Mouse (Mus musculus): ENCODE measurements around the gene Spred3. TPM values are rescaled to one million over a fixed set of nuclear protein-coding genes. Genes with fewer than 3 reads are reported as not detected.
A peak's percentile ranks its signal among the peaks of the same experiment; 100 is the strongest.
"Not testable (repeated sequence)": the region's sequence is repeated elsewhere in the genome, so short reads cannot be mapped to it uniquely, and the experiment has no call there.

Spred3 gene
- polyA plus RNA-seq, 1 experiment from 2014 or later, result 0.25 TPM

DNA sequence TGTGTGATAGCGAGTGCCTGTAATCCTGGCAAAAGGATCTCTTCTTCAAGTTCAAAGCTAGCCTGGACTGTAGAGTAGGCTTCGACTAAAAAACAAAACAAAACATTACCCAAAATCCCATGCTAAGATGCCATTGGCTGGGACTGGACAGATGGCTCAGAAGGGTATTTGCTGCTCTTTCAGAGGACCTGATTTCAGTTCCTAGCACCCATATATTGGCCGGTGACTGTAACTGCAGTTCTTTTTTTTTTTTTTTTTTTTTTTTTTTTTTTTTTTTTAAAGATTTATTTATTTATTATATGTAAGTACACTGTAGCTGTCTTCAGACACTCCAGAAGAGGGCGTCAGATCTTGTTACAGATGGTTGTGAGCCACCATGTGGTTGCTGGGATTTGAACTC, 31.0 kb downstream of the Spred3 start:
- H3K9me3 ChIP-seq (replicated peaks; ENCODE audit: control insufficient read depth, low read length); H3K4me2 ChIP-seq (ENCODE audit: low read depth, low read length); H3K4me1 ChIP-seq (ENCODE audit: control insufficient read depth, low read depth, low read length); H3K9ac ChIP-seq (ENCODE audit: low read depth, low read length); H3K27me3 ChIP-seq (ENCODE audit: control insufficient read depth, insufficient read depth, low read depth, low read length); H3K4me3 ChIP-seq (ENCODE audit: low read depth, low read length); ATAC-seq (ENCODE audit: low read depth); H3K27ac ChIP-seq (ENCODE audit: low read length); H3K36me3 ChIP-seq (ENCODE audit: control insufficient read depth, insufficient read depth): not testable (repeated sequence)
- WGBS (ENCODE audit: insufficient replicate concordance), result 75% methylated on average over 3 of the region's 4 CpGs

DNA sequence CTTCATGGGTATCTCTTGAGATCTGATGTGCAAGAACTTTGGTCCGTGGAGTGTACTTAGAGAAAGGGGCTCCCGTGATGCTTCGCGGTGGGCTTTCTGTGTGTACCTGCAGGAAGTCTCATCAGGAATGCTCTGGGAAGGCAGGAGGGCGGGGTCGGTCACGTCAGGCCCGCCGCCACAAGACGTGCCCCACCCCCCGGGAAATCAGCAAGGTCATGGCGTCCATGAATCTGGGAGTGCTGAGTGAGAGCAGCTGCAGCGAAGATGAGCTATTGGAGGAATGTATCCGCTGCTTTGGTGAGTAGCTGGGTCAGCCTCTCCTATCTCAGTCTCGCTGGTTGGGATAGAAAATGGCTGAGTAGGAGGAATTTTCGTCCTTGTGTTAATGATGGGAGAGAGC, 32.8 kb downstream of the Spred3 start:
- Histone ChIP-seq H3K27me3 (ENCODE audit: control insufficient read depth, insufficient read depth, low read depth, low read length) (peaks cover 3% of the 10 kb centered on the region; the same call in 1 of the 2 replicates), H3K4me3 (ENCODE audit: low read depth, low read length) (no peak overlapping the region), H3K9me3 (replicated peaks; ENCODE audit: control insufficient read depth, low read length) (no peaks in the 10 kb centered on the region), H3K36me3 (ENCODE audit: control insufficient read depth, insufficient read depth) (no peaks in the 10 kb centered on the region), H3K4me2 (ENCODE audit: low read depth, low read length) (no peak overlapping the region), H3K9ac (ENCODE audit: low read depth, low read length) (no peak overlapping the region), H3K27ac (ENCODE audit: low read length) (no peak overlapping the region), H3K4me1 (ENCODE audit: control insufficient read depth, low read depth, low read length) (no peaks in the 10 kb centered on the region)
- ATAC-seq (ENCODE audit: low read depth), result no peak
- 53% methylated on average over 16 of the region's 16 CpGs for WGBS (ENCODE audit: insufficient replicate concordance)

GRCm38 (mm10) chr7:29134693-29135386, 35.4 kb downstream of the Spred3 start, which contains the start of gene Rasgrp4:
Gene Rasgrp4 (plus strand): TSS chr7:29134851.
- peaks cover 3% of the 10 kb centered on the region; the same call in 1 of the 2 replicates for H3K27me3 ChIP-seq (ENCODE audit: control insufficient read depth, insufficient read depth, low read depth, low read length)
- ATAC-seq (ENCODE audit: low read depth), result peak; percentile 16; the same call in 1 of the 2 replicates
- no peaks in the 10 kb centered on the region for H3K4me1 ChIP-seq (ENCODE audit: control insufficient read depth, low read depth, low read length)
- no peaks in the 10 kb centered on the region for H3K36me3 ChIP-seq (ENCODE audit: control insufficient read depth, insufficient read depth)
- peak within 1 kb of the TSS; percentile 10; the same call in 1 of the 2 replicates for H3K4me2 ChIP-seq (ENCODE audit: low read depth, low read length)
- no peak within 1 kb of the TSS for H3K9ac ChIP-seq (ENCODE audit: low read depth, low read length)
- no peak within 1 kb of the TSS for H3K27ac ChIP-seq (ENCODE audit: low read length)
- H3K9me3 ChIP-seq (replicated peaks; ENCODE audit: control insufficient read depth, low read length), result no peaks in the 10 kb centered on the region
- 0% methylated on average over 16 of the region's 20 CpGs for WGBS (ENCODE audit: insufficient replicate concordance)
- H3K4me3 ChIP-seq (ENCODE audit: low read depth, low read length), result peak within 1 kb of the TSS; percentile 41

- Histone ChIP-seq H3K4me3 (ENCODE audit: low read depth, low read length) (no peak overlapping the region), H3K4me2 (ENCODE audit: low read depth, low read length) (no peak overlapping the region), H3K9ac (ENCODE audit: low read depth, low read length) (no peak overlapping the region), H3K27me3 (ENCODE audit: control insufficient read depth, insufficient read depth, low read depth, low read length) (peaks cover 3% of the 10 kb centered on the region; the same call in 1 of the 2 replicates), H3K4me1 (ENCODE audit: control insufficient read depth, low read depth, low read length) (no peaks in the 10 kb centered on the region), H3K9me3 (replicated peaks; ENCODE audit: control insufficient read depth, low read length) (no peaks in the 10 kb centered on the region), H3K27ac (ENCODE audit: low read length) (no peak overlapping the region), H3K36me3 (ENCODE audit: control insufficient read depth, insufficient read depth) (no peaks in the 10 kb centered on the region)
- no peak for ATAC-seq (ENCODE audit: low read depth)
- WGBS (ENCODE audit: insufficient replicate concordance), result 3% methylated on average over 4 of the region's 4 CpGs
Measured at GRCm38 (mm10) chr7:29134230-29134629, 36.0 kb downstream of the Spred3 start.

DNA sequence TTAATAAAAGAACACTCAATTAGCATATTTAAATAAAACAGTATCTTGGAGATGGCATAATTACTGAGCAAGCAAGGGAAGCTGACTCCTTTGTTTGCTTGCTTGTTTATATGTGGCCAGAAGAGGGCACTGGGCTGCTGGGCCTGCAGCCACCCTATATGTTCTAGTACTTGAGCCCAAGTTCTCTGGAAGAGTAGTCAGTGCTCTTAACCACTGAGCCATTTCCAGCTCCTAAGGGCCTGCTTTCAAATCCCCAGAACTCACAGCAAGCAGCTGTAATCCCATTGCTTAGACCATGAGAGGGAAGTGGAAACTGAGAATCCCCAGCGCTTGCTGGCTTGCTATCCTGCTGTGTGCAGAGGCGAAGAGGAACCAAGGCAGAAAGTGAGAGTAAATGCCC, 41.5 kb downstream of the Spred3 start:
- Histone ChIP-seq H3K36me3 (ENCODE audit: control insufficient read depth, insufficient read depth) (no peaks in the 10 kb centered on the region), H3K4me2 (ENCODE audit: low read depth, low read length) (no peak overlapping the region), H3K9ac (ENCODE audit: low read depth, low read length) (no peak overlapping the region), H3K4me1 (ENCODE audit: control insufficient read depth, low read depth, low read length) (peaks cover 14% of the 10 kb centered on the region), H3K27me3 (ENCODE audit: control insufficient read depth, insufficient read depth, low read depth, low read length) (0 out of 2 replicates have a peak, but pooled peaks cover 3% of the 10 kb centered on the region), H3K9me3 (replicated peaks; ENCODE audit: control insufficient read depth, low read length) (no peaks in the 10 kb centered on the region), H3K27ac (ENCODE audit: low read length) (no peak overlapping the region), H3K4me3 (ENCODE audit: low read depth, low read length) (no peak overlapping the region)
- WGBS (ENCODE audit: insufficient replicate concordance), result 54% methylated on average over 2 of the region's 2 CpGs
- ATAC-seq (ENCODE audit: low read depth), result no peak

DNA sequence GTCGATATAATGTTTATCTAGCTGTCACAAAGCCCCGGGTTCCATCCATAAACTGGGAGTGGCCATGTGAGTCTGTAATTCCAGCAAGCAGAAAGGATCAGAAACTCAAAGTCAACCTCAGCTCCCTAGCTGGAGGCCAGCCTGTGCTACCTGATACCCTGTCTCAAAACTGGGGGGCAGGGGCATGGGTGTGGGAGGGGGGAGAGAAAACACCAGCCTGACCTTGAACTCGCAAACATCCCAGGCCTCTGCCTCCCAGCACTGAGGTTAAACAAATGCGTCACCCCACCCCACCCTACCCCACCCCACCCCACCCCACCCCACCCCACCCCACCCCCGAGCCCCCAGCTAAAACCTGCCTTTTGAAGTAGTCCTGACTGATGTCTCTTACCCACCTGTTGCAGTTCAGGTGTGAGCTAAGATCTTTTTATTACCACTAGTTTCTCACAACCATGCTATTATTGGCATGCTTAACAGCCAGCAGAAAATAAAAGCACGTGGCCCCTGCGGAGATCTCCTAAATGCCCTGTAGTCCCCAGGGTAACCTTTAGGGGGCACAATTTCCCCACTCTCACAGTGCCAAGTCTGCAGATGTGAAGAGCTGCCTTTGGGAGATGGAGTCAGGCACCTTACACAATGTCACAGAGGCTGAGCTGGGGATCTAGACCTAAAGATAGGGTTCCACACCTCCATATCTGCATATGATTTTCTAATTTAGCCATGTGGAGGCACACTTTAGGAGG, 43.9 kb downstream of the Spred3 start:
- no peak overlapping the region for H3K27ac ChIP-seq (ENCODE audit: low read length)
- WGBS (ENCODE audit: insufficient replicate concordance), result 9% methylated on average over 7 of the region's 7 CpGs
- H3K9me3 ChIP-seq (replicated peaks; ENCODE audit: control insufficient read depth, low read length), result no peaks in the 10 kb centered on the region
- H3K4me1 ChIP-seq (ENCODE audit: control insufficient read depth, low read depth, low read length), result peaks cover 14% of the 10 kb centered on the region
- H3K4me3 ChIP-seq (ENCODE audit: low read depth, low read length), result no peak overlapping the region
- 0 out of 2 replicates have a peak, but pooled peaks have one; percentile 32 for ATAC-seq (ENCODE audit: low read depth)
- 0 out of 2 replicates have a peak, but pooled peaks cover 3% of the 10 kb centered on the region for H3K27me3 ChIP-seq (ENCODE audit: control insufficient read depth, insufficient read depth, low read depth, low read length)
- no peak overlapping the region for H3K4me2 ChIP-seq (ENCODE audit: low read depth, low read length)
- no peak overlapping the region for H3K9ac ChIP-seq (ENCODE audit: low read depth, low read length)
- H3K36me3 ChIP-seq (ENCODE audit: control insufficient read depth, insufficient read depth), result no peaks in the 10 kb centered on the region

DNA sequence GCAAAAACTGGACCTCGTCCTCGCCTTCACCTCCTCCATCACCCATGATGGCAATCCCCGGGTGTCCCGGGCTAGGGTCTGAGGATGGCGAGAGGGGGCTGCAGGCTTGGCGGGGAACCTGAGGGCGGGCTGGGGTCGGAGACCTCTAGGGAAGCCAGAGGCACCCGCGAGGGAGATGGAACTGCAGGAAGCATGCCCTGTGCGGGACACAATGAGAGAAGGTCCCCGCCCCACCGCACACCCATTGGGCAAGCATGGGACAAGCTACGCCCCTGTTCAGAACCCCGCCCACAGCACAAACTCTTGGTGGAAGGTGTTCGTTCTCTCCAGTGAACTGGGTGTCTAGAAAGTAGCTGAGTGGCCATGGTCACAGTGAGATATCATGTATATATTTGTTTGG, 45.2 kb downstream of the Spred3 start, which contains the start of gene Ryr1:
TSS of gene Ryr1 (minus strand) at position 210 of the 400 bp plus-strand sequence.
- no peaks in the 10 kb centered on the region for H3K36me3 ChIP-seq (ENCODE audit: control insufficient read depth, insufficient read depth)
- H3K4me2 ChIP-seq (ENCODE audit: low read depth, low read length), result peak within 1 kb of the TSS; percentile 65
- ATAC-seq (ENCODE audit: low read depth), result peak; percentile 85
- H3K4me3 ChIP-seq (ENCODE audit: low read depth, low read length), result peak within 1 kb of the TSS; percentile 45
- peaks cover 14% of the 10 kb centered on the region for H3K4me1 ChIP-seq (ENCODE audit: control insufficient read depth, low read depth, low read length)
- H3K27ac ChIP-seq (ENCODE audit: low read length), result no peak within 1 kb of the TSS
- H3K9me3 ChIP-seq (replicated peaks; ENCODE audit: control insufficient read depth, low read length), result no peaks in the 10 kb centered on the region
- H3K9ac ChIP-seq (ENCODE audit: low read depth, low read length), result no peak within 1 kb of the TSS
- H3K27me3 ChIP-seq (ENCODE audit: control insufficient read depth, insufficient read depth, low read depth, low read length), result 0 out of 2 replicates have a peak, but pooled peaks cover 3% of the 10 kb centered on the region
- WGBS (ENCODE audit: insufficient replicate concordance), result under 1% methylated on average over 16 of the region's 16 CpGs

GRCm38 (mm10) chr7:29123531-29124358, 46.5 kb downstream of the Spred3 start:
- ATAC-seq (ENCODE audit: low read depth), result no peak
- no peak overlapping the region for H3K9ac ChIP-seq (ENCODE audit: low read depth, low read length)
- H3K4me2 ChIP-seq (ENCODE audit: low read depth, low read length), result no peak overlapping the region
- H3K27me3 ChIP-seq (ENCODE audit: control insufficient read depth, insufficient read depth, low read depth, low read length), result 0 out of 2 replicates have a peak, but pooled peaks cover 3% of the 10 kb centered on the region
- no peaks in the 10 kb centered on the region for H3K9me3 ChIP-seq (replicated peaks; ENCODE audit: control insufficient read depth, low read length)
- no peak overlapping the region for H3K4me3 ChIP-seq (ENCODE audit: low read depth, low read length)
- WGBS (ENCODE audit: insufficient replicate concordance), result 32% methylated on average over 5 of the region's 5 CpGs
- peaks cover 14% of the 10 kb centered on the region for H3K4me1 ChIP-seq (ENCODE audit: control insufficient read depth, low read depth, low read length)
- H3K36me3 ChIP-seq (ENCODE audit: control insufficient read depth, insufficient read depth), result no peaks in the 10 kb centered on the region
- no peak overlapping the region for H3K27ac ChIP-seq (ENCODE audit: low read length)
